Mouse (Mus musculus) liver, embryonic 14.5 days (tissue): Measurements from ENCODE around the gene Dnah14. TPM values are rescaled to one million over a fixed set of nuclear protein-coding genes. Genes with fewer than 3 reads are reported as not detected.

Experiments
- ATAC-seq: fragments of 200-750 bp; cut with Nextera tagmentation; 2 replicates; pipeline ENCODE4 v1.8.0; 2017; ENCODE audit warnings: moderate number of reproducible peaks, mild to moderate bottlenecking, moderate library complexity; ENCODE audit not compliant: insufficient read depth
- DNase-seq, 3 experiments: peaks; one replicate each; pipeline ENCODE4 v3.0.0-alpha.2; 2012 to 2013; ENCODE audit warnings: low read depth in 3 of 3, low spot score in 3 of 3
- H3K27ac ChIP-seq: fragments of 300-500 bp; sonication (generic); 2 replicates; pipeline ENCODE4 v1.5.1; 2014; ENCODE audit warnings: moderate library complexity, mild to moderate bottlenecking, control low read depth, inconsistent platforms
- H3K27me3 ChIP-seq: fragments of 300-500 bp; sonication (generic); 2 replicates; pipeline ENCODE4 v1.6.1; 2014; ENCODE audit warnings: mild to moderate bottlenecking, low read length, moderate library complexity; ENCODE audit not compliant: control insufficient read depth, insufficient read depth
- H3K36me3 ChIP-seq: fragments of 300-500 bp; sonication (generic); replicated peaks from 2 replicates; pipeline ENCODE4 v1.6.1; 2014; ENCODE audit warnings: low read depth; ENCODE audit not compliant: control insufficient read depth, insufficient read depth
- H3K4me1 ChIP-seq, 2 experiments: fragments of 200-500 bp in 1 of 2; fragments of 300-500 bp in 1 of 2; sonication (generic) in 1 of 2; replicated peaks; 2 replicates each; pipeline ENCODE4 v1.6.1; 2012 to 2014; ENCODE audit warnings: antibody characterized with exemption in 1 of 2, inconsistent platforms in 1 of 2, low read length in 1 of 2; ENCODE audit not compliant: control insufficient read depth in 2 of 2, insufficient read depth in 2 of 2
- H3K4me2 ChIP-seq: fragments of 300-500 bp; sonication (generic); 2 replicates; pipeline ENCODE4 v1.6.1; 2014; ENCODE audit warnings: low read depth, mild to moderate bottlenecking, control low read depth, moderate library complexity
- H3K4me3 ChIP-seq, 2 experiments: fragments of 200-500 bp in 1 of 2; fragments of 300-500 bp in 1 of 2; sonication (generic) in 1 of 2; 2 replicates each; pipeline ENCODE4 v1.5.1; 2012 to 2014; ENCODE audit warnings: low read depth in 2 of 2, low read length in 2 of 2, mild to moderate bottlenecking in 2 of 2, control low read depth in 1 of 2, inconsistent platforms in 1 of 2, moderate library complexity in 1 of 2; ENCODE audit not compliant: insufficient read depth in 1 of 2
- H3K9ac ChIP-seq: fragments of 300-500 bp; sonication (generic); replicated peaks from 2 replicates; pipeline ENCODE4 v1.6.1; 2014; ENCODE audit warnings: mild to moderate bottlenecking, control low read depth, moderate library complexity
- H3K9me3 ChIP-seq: fragments of 300-500 bp; sonication (generic); 2 replicates; pipeline ENCODE4 v1.6.1; 2016; ENCODE audit warnings: low read length, mixed read lengths; ENCODE audit not compliant: control insufficient read depth
- CTCF ChIP-seq: IDR thresholded peaks from 2 replicates; pipeline ENCODE4 v1.5.1; 2016; ENCODE audit warnings: antibody characterized with exemption, low read depth, control low read depth
- EP300 ChIP-seq: IDR thresholded peaks from 2 replicates; pipeline ENCODE4 v1.6.1; 2016; ENCODE audit warnings: antibody characterized with exemption, low read depth
- WGBS: fragments of 180-500 bp; shearing (Covaris S2); extraction: QIAGEN DNeasy Blood & Tissue Kit; methylation state at CpG from one replicate; pipeline ENCODE4 v1.1.7; 2014; ENCODE audit not compliant: insufficient replicate concordance; 5-methylcytosine and 5-hydroxymethylcytosine counted together
- polyA plus RNA-seq, 2 experiments: library from polyadenylated mRNA; depleted of rRNA in 1 of 2; stranded (reverse) in 1 of 2; unstranded in 1 of 2; fragments of >200 nt; fragmentation: Nextera tagmentation in 1 of 2; extraction: Ambion mirVana in 1 of 2; gene quantifications; 2 replicates each; pipeline versions ENCODE4 v1.2.1 to v1.2.3; 2012 to 2014

Dnah14 gene
- polyA plus RNA-seq, 2 experiments, result 0.03 to 5.0 TPM

DNA sequence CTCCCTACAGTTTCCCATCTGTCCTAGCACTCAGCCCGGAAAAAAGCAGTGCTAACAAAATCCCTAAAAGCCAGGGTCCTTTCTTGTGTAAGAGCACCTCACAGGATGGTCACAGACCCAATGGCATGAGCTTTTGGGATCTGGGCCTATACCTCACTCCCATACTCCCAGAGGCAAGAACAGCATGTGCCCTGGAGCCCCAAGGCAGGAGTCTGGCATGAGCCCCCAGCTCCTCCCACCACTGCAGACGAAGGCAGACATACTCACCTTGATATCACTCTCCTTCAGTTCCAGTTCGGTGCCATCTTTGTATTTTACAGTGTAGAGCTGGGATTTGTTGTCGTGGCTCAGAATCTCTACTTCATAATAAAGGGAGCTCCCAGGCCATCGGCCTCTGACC lies 261.8 kb downstream of the Dnah14 start:
- DNase-seq (no peak), ATAC-seq (no peak)
- TF ChIP-seq CTCF (no peak), EP300 (no peak)
- Histone ChIP-seq H3K4me3 (no peak overlapping the region), H3K9ac (no peak overlapping the region), H3K27me3 (no peaks in the 10 kb centered on the region), H3K4me2 (no peak overlapping the region; the same call in 1 of the 2 replicates), H3K36me3 (peaks cover 64% of the 10 kb centered on the region), H3K27ac (no peak overlapping the region), H3K4me1 (peaks cover 9 to 19% of the 10 kb centered on the region in 2 experiments), H3K9me3 (no peaks in the 10 kb centered on the region)
- 78% methylated on average over 5 of the region's 5 CpGs for WGBS

DNA sequence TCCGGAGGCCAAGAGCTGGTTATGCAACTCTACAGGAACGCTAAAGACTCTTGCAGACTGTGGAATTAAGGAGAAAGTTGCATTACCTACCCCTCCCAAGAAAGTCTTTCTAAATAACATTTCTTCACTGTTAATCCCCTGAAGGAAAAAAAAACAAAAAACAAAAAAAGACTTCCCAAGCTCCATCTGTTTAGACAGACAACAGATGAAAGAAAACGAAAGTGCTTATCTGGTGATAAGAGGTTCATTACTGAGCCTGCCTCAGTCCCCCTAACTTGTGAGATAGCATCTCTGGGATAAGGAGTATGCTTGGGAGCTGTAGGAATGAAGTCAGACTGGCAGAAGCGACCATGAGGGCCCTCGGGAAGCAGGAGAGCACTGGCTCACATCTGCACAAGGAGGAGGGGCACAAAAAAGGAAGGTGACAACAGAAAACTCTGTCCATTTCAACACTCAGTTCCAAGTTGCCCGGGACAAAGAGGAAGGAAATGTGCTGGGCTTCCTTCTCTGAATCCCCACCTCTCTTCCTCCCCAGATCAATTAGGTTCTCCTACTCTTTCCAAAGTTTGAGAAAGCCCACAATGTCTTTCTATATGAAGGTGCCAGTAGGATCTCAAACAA lies 263.5 kb downstream of the Dnah14 start:
- Histone ChIP-seq H3K4me3 (peak overlapping the region; percentile 94 to 100), H3K27ac (0 out of 2 replicates have a peak overlapping the region, but pooled peaks have one; percentile 2), H3K9me3 (no peaks in the 10 kb centered on the region), H3K27me3 (no peaks in the 10 kb centered on the region), H3K4me2 (peak overlapping the region; percentile 85), H3K9ac (peak overlapping the region; percentile 98), H3K36me3 (peaks cover 47% of the 10 kb centered on the region), H3K4me1 (peaks cover 14 to 28% of the 10 kb centered on the region in 2 experiments)
- no peak for DNase-seq
- ATAC-seq, result no peak
- TF ChIP-seq CTCF (no peak), EP300 (no peak)
- WGBS, result 8% methylated on average over 6 of the region's 6 CpGs

DNA sequence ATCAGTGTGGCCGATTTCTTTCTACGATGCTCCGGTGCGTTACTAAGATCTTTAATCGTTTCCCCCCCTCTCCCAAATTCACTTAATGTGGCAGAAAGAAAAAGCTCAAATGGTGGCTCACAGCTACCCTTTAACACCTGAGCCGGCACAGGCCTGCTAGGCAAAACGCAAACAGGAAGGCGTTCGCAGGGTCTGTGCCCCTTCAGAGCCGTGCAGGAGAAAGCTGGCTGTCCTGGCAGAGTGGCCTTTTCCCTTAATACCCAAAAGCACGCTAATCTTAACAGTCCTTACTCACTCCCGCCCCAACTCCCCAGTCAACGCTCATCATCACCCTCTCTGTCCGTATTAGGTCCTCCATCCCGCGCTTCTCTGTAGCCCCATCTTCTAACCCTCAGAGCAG lies 265.0 kb downstream of the Dnah14 start:
- TF ChIP-seq CTCF (no peak), EP300 (no peak)
- Histone ChIP-seq H3K9ac (peak overlapping the region; percentile 98), H3K4me1 (peaks cover 16 to 33% of the 10 kb centered on the region in 2 experiments), H3K4me3 (peak overlapping the region; percentile 94 to 100), H3K27ac (peak overlapping the region; percentile 83), H3K27me3 (no peaks in the 10 kb centered on the region), H3K4me2 (peak overlapping the region; percentile 85), H3K36me3 (peaks cover 31% of the 10 kb centered on the region), H3K9me3 (no peaks in the 10 kb centered on the region)
- ATAC-seq, result no peak
- peak in 1 of 3 experiments; percentile 30 for DNase-seq
- under 1% methylated on average over 16 of the region's 16 CpGs for WGBS

DNA sequence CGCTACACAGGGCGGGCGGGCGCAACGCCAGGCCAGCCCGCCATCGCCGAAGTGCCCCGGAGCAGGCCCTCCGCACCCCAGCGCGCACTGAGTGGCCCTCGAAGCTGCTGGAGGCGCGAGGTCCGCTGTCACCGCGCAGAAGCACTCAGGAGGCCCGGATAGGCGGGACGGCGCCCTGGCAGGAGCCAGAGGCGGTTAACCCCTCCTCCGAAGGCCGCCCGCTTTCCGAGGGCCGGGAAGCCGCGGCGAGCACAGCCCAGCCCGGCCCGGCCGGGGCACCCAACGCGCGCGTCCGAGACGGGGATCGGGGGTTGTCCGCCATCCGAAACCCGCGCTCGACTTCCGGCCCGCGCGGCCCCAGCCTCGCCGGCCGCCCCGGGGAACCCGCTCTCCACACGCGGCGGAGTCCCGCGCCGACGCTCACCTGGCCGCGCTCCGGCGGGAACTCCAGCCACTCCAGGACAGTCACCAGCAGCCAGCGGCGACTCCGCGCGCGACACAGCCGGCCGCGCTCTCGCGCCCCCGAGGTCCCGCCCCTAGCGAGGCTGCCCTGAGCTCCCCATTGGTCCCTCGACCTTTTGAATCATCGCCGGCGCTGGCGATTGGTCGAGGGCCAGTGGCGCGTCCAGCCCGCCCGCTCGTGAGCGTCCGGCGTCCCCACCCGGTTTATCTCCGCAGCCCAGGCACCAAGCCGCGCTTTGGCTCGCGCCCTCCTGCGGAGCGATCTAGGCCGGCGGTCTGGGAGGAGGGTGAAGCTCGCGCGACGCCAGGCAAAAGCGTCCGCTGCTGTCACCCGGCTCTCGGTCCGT lies 265.7 kb downstream of the Dnah14 start:
- TF ChIP-seq CTCF (peak; percentile 67), EP300 (peak; percentile 81)
- peak; percentile 95 to 96 (median 96) for DNase-seq
- H3K9ac ChIP-seq, result peak overlapping the region; percentile 98
- peaks cover 16 to 33% of the 10 kb centered on the region in 2 experiments for H3K4me1 ChIP-seq
- peak overlapping the region; percentile 85 for H3K4me2 ChIP-seq
- peak overlapping the region; percentile 94 to 100 for H3K4me3 ChIP-seq
- ATAC-seq, result peak; percentile 95
- peaks cover 25% of the 10 kb centered on the region for H3K36me3 ChIP-seq
- under 1% methylated on average over 101 of the region's 113 CpGs for WGBS
- H3K27me3 ChIP-seq, result no peaks in the 10 kb centered on the region
- H3K27ac ChIP-seq, result peak overlapping the region; percentile 95
- no peaks in the 10 kb centered on the region for H3K9me3 ChIP-seq

DNA sequence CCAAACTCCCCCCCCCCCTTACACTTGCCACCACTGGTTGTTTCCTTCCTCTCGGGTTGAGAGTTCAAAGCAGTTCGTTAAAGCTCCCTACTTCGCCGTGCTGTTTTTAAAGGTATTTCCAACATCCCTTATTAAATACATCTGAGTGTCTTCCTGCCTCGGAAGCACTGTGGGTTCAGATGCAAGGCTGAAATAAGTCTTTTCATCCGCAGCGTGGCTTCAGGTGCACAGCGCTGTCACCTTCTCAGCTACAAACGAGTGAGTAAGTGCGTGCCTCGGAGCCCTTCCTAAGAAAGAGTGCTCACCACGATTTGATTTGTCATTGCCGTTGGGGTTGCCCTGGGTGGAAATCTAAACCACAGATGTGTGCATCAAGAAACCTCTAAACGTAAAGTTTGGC lies 266.4 kb downstream of the Dnah14 start, which contains the start of gene Lbr:
Gene Lbr, minus strand, starts transcription at position 266 of the 400 bp plus-strand sequence.
- peak; percentile 45; the same call in 1 of the 2 replicates for ATAC-seq

More for the DNA sequence above, 266.4 kb downstream of the Dnah14 start, which contains the start of gene Lbr:
- peak within 1 kb of the TSS; percentile 94 to 100 for H3K4me3 ChIP-seq
- peak within 1 kb of the TSS; percentile 85 for H3K4me2 ChIP-seq
- peak within 1 kb of the TSS; percentile 95 for H3K27ac ChIP-seq
- H3K9ac ChIP-seq, result peak within 1 kb of the TSS; percentile 98
- peak in 2 of 3 experiments; percentile 53 to 56 for DNase-seq
- H3K36me3 ChIP-seq, result peaks cover 20% of the 10 kb centered on the region
- 1% methylated on average over 14 of the region's 14 CpGs for WGBS
- peaks cover 16 to 33% of the 10 kb centered on the region in 2 experiments for H3K4me1 ChIP-seq
- H3K27me3 ChIP-seq, result no peaks in the 10 kb centered on the region
- H3K9me3 ChIP-seq, result no peaks in the 10 kb centered on the region
- TF ChIP-seq EP300, result no peak
- TF ChIP-seq CTCF, result no peak
